Mouse (Mus musculus): ENCODE results near the gene Hoxd3. TPM values are rescaled to one million over a fixed set of nuclear protein-coding genes. Genes with fewer than 3 reads are reported as not detected.

Gene Hoxd3
- total RNA-seq, 1 experiment: 0.40 TPM

DNA sequence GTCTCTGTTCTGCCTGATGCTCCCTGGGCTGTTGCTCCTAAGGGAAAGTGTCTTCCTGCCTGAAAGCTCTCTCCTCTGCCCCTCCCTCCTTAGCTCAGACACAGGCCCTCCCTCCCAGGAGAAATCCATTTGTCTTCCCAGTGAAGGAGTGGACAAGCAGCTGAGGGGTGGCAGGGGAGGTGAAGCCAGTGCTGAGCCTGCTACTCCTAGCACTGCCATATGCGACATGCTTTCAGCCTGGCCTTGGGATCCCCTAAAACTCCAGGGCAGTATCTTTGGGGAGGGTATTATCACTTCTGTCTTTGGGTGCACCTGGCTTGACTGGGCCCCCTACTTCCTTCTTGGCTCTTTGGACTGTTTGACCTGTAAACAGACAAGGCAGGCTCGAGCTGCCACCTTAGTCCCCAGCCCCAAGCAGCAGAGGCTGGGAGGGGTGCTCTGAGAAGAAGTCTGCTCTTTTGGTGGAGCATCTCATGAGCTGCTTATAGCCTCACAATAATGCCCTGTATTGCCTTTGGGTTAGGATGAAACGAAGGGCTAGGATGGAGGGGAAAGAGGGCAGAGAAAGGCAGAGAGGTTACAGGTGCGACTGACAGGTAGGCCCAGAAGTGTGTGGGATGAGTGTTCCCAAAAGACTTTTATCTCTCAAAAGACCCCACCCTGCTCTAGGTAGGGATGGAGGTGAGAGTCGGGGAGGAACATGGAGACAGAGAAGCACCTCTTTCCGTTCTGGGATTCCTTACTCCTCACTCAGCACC lies 34.0 kb downstream of the Hoxd3 start:
- Histone ChIP-seq H3K36me3 (ENCODE audit: control insufficient read depth, insufficient read depth, low read length, poor library complexity, severe bottlenecking) (no peaks in the 10 kb centered on the region), H3K27ac (ENCODE audit: insufficient read depth, low read depth, low read length, poor library complexity, severe bottlenecking) (no peak overlapping the region), H3K4me1 (ENCODE audit: control insufficient read depth in 2 of 2, insufficient read depth in 2 of 2, low read length in 2 of 2, poor library complexity in 1 of 2) (peaks cover 0 to 7% of the 10 kb centered on the region in 2 experiments; a peak in 2 of 4 replicates), H3K9me3 (ENCODE audit: control insufficient read depth, insufficient read depth, low read depth, low read length) (no peaks in the 10 kb centered on the region), H3K9ac (ENCODE audit: insufficient read depth, low read depth, low read length, poor library complexity, severe bottlenecking) (no peak overlapping the region), H3K4me3 (ENCODE audit: insufficient read depth in 1 of 2, low read depth in 1 of 2, low read length in 2 of 2, poor library complexity in 1 of 2, severe bottlenecking in 1 of 2) (no peak overlapping the region)
- TF ChIP-seq MAFK (IDR thresholded peaks at IDR 0.05; ENCODE audit: insufficient read depth, low read depth, low read length) (no peak), ZNF384 (IDR thresholded peaks at IDR 0.05; ENCODE audit: low read depth, low read length) (no peak), ZC3H11A (IDR thresholded peaks at IDR 0.05; ENCODE audit: borderline replicate concordance, low read depth, low read length) (no peak), CHD2 (IDR thresholded peaks at IDR 0.05; ENCODE audit: low read depth, low read length) (no peak), HCFC1 (IDR thresholded peaks at IDR 0.05; ENCODE audit: borderline replicate concordance, insufficient read depth, low read length) (no peak)
- in situ Hi-C loops (cut with MboI; ENCODE audit: low sequenced_read_pairs in 2 of 2, unreplicated experiment in 2 of 2): loop anchor here in 1 of 2 experiments (10.0 kb wide), 1 partner anchor 61 kb away; no protein-coding TSS in a partner anchor
- DNase-seq (ENCODE audit: low read depth, low spot score): no peak

DNA sequence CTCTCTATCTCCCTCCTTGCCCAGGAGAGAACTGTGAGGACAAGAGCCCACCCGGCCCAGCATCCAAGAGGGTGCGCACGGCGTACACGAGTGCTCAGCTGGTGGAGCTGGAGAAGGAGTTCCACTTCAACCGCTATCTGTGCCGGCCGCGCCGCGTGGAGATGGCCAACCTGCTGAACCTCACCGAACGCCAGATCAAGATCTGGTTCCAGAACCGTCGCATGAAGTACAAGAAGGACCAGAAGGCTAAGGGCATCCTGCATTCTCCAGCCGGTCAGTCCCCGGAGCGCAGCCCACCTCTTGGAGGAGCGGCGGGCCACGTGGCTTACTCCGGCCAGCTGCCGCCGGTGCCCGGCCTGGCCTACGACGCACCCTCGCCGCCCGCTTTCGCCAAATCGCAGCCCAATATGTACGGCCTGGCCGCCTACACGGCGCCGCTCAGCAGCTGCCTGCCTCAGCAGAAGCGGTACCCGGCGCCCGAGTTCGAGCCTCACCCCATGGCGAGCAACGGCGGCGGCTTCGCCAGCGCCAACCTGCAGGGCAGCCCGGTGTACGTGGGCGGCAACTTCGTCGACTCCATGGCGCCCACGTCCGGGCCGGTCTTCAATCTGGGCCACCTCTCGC lies 34.7 kb downstream of the Hoxd3 start:
- DNase-seq (ENCODE audit: low read depth, low spot score): no peak
- Histone ChIP-seq H3K4me1 (ENCODE audit: control insufficient read depth in 2 of 2, insufficient read depth in 2 of 2, low read length in 2 of 2, poor library complexity in 1 of 2) (peaks cover 0 to 7% of the 10 kb centered on the region in 2 experiments; a peak in 2 of 4 replicates), H3K9ac (ENCODE audit: insufficient read depth, low read depth, low read length, poor library complexity, severe bottlenecking) (no peak overlapping the region), H3K4me3 (ENCODE audit: insufficient read depth in 1 of 2, low read depth in 1 of 2, low read length in 2 of 2, poor library complexity in 1 of 2, severe bottlenecking in 1 of 2) (peak overlapping the region; percentile 24 to 37; a peak in 2 of 4 replicates), H3K9me3 (ENCODE audit: control insufficient read depth, insufficient read depth, low read depth, low read length) (no peaks in the 10 kb centered on the region), H3K36me3 (ENCODE audit: control insufficient read depth, insufficient read depth, low read length, poor library complexity, severe bottlenecking) (no peaks in the 10 kb centered on the region), H3K27ac (ENCODE audit: insufficient read depth, low read depth, low read length, poor library complexity, severe bottlenecking) (no peak overlapping the region)
- TF ChIP-seq CHD2 (IDR thresholded peaks at IDR 0.05; ENCODE audit: low read depth, low read length): no peak
- in situ Hi-C loops (cut with MboI; ENCODE audit: low sequenced_read_pairs in 2 of 2, unreplicated experiment in 2 of 2): loop anchor here in 1 of 2 experiments (10.0 kb wide), 1 partner anchor 62 kb away; no protein-coding TSS in a partner anchor

DNA sequence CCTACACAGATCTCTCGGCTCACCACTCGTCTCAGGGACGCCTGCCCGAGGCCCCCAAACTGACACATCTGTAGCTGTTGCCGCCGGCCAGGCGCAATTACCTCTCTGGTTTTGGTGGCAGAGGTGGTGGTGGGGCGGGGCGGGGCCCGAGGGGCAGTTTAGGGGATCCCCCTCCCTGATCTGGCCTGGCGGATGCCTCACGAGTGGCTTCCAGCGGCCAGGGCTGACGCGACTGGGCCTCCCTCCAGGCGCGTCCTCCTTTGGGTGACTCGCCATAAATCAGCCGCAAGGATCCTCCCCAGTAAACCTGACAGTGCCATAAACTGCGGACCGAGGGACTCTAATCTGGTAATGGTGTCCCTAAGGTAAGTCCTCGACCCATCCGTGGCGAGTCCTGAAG lies 35.3 kb downstream of the Hoxd3 start:
- no peak for TF ChIP-seq ZNF384 (IDR thresholded peaks at IDR 0.05; ENCODE audit: low read depth, low read length)
- no peak for TF ChIP-seq HCFC1 (IDR thresholded peaks at IDR 0.05; ENCODE audit: borderline replicate concordance, insufficient read depth, low read length)
- TF ChIP-seq ZC3H11A (IDR thresholded peaks at IDR 0.05; ENCODE audit: borderline replicate concordance, low read depth, low read length): no peak
- TF ChIP-seq MAFK (IDR thresholded peaks at IDR 0.05; ENCODE audit: insufficient read depth, low read depth, low read length): no peak
- no peak for TF ChIP-seq CHD2 (IDR thresholded peaks at IDR 0.05; ENCODE audit: low read depth, low read length)
- Histone ChIP-seq H3K27ac (ENCODE audit: insufficient read depth, low read depth, low read length, poor library complexity, severe bottlenecking) (no peak overlapping the region), H3K9me3 (ENCODE audit: control insufficient read depth, insufficient read depth, low read depth, low read length) (no peaks in the 10 kb centered on the region), H3K9ac (ENCODE audit: insufficient read depth, low read depth, low read length, poor library complexity, severe bottlenecking) (no peak overlapping the region), H3K36me3 (ENCODE audit: control insufficient read depth, insufficient read depth, low read length, poor library complexity, severe bottlenecking) (no peaks in the 10 kb centered on the region), H3K4me1 (ENCODE audit: control insufficient read depth in 2 of 2, insufficient read depth in 2 of 2, low read length in 2 of 2, poor library complexity in 1 of 2) (peaks cover 0 to 7% of the 10 kb centered on the region in 2 experiments; a peak in 2 of 4 replicates), H3K4me3 (ENCODE audit: insufficient read depth in 1 of 2, low read depth in 1 of 2, low read length in 2 of 2, poor library complexity in 1 of 2, severe bottlenecking in 1 of 2) (peak overlapping the region in 1 of 2 experiments; percentile 37; a peak in 1 of 4 replicates)
- in situ Hi-C loops (cut with MboI; ENCODE audit: low sequenced_read_pairs in 2 of 2, unreplicated experiment in 2 of 2): loop anchor here in 1 of 2 experiments (10.0 kb wide), 1 partner anchor 62 kb away; no protein-coding TSS in a partner anchor
- no peak for DNase-seq (ENCODE audit: low read depth, low spot score)

DNA sequence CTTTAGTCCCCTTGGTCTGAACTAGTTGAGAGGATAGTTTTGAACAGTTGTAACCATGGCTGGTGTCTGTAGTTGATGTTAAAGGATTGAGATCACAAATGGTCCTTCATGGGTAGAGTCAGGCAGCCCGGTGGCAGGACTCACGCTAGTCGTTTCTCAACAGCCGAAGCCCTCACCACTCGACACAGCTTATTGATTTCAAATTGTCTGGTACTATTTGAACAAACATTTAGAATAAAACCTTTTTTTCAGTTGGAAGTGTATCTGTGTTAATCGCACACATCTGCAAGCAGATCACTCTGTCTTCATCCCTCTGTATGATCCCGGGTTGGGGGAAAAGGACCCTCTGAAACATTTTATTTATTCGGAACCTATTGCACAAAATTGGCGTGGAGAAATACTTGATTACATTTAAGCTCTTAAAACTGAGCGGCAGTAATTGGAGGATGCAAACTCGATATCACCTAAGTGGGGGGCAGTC lies 36.0 kb downstream of the Hoxd3 start:
- no peak overlapping the region for H3K27ac ChIP-seq (ENCODE audit: insufficient read depth, low read depth, low read length, poor library complexity, severe bottlenecking)
- no peaks in the 10 kb centered on the region for H3K36me3 ChIP-seq (ENCODE audit: control insufficient read depth, insufficient read depth, low read length, poor library complexity, severe bottlenecking)
- no peaks in the 10 kb centered on the region for H3K9me3 ChIP-seq (ENCODE audit: control insufficient read depth, insufficient read depth, low read depth, low read length)
- in situ Hi-C loops (cut with MboI; ENCODE audit: low sequenced_read_pairs in 2 of 2, unreplicated experiment in 2 of 2): loop anchor here in 1 of 2 experiments (10.0 kb wide), 1 partner anchor 63 kb away; no protein-coding TSS in a partner anchor
- H3K4me3 ChIP-seq (ENCODE audit: insufficient read depth in 1 of 2, low read depth in 1 of 2, low read length in 2 of 2, poor library complexity in 1 of 2, severe bottlenecking in 1 of 2): no peak overlapping the region
- H3K4me1 ChIP-seq (ENCODE audit: control insufficient read depth in 2 of 2, insufficient read depth in 2 of 2, low read length in 2 of 2, poor library complexity in 1 of 2): peaks cover 0 to 7% of the 10 kb centered on the region in 2 experiments; a peak in 2 of 4 replicates
- no peak for TF ChIP-seq CHD2 (IDR thresholded peaks at IDR 0.05; ENCODE audit: low read depth, low read length)
- TF ChIP-seq ZNF384 (IDR thresholded peaks at IDR 0.05; ENCODE audit: low read depth, low read length): no peak
- no peak for TF ChIP-seq MAFK (IDR thresholded peaks at IDR 0.05; ENCODE audit: insufficient read depth, low read depth, low read length)
- TF ChIP-seq HCFC1 (IDR thresholded peaks at IDR 0.05; ENCODE audit: borderline replicate concordance, insufficient read depth, low read length): no peak
- TF ChIP-seq ZC3H11A (IDR thresholded peaks at IDR 0.05; ENCODE audit: borderline replicate concordance, low read depth, low read length): no peak
- H3K9ac ChIP-seq (ENCODE audit: insufficient read depth, low read depth, low read length, poor library complexity, severe bottlenecking): no peak overlapping the region
- DNase-seq (ENCODE audit: low read depth, low spot score): no peak

Data from ES-E14 (cell line).